Mouse (Mus musculus) forebrain, embryonic 12.5 days (tissue): ENCODE results near the gene Otog. TPM values are rescaled to one million over a fixed set of nuclear protein-coding genes. Genes with fewer than 3 reads are reported as not detected.

ENCODE experiments used
- ATAC-seq: fragments of 200-750 bp; cut with Nextera tagmentation; 2 replicates; pipeline ENCODE4 v1.8.0; 2017; ENCODE audit warnings: moderate TSS enrichment; ENCODE audit not compliant: low FRiP score
- H3K27ac ChIP-seq: fragments of 300-500 bp; sonication (generic); 2 replicates; pipeline ENCODE4 v1.5.1; 2016; ENCODE audit warnings: mild to moderate bottlenecking
- H3K27me3 ChIP-seq: fragments of 300-500 bp; sonication (generic); 2 replicates; pipeline ENCODE4 v1.6.1; 2016; ENCODE audit warnings: mild to moderate bottlenecking
- H3K36me3 ChIP-seq: fragments of 300-500 bp; sonication (generic); replicated peaks from 2 replicates; pipeline ENCODE4 v1.6.1; 2016; ENCODE audit warnings: mild to moderate bottlenecking
- H3K4me1 ChIP-seq: fragments of 300-500 bp; sonication (generic); 2 replicates; pipeline ENCODE4 v1.6.1; 2016
- H3K4me2 ChIP-seq: fragments of 300-500 bp; sonication (generic); 2 replicates; pipeline ENCODE4 v1.6.1; 2016; ENCODE audit warnings: mild to moderate bottlenecking, moderate library complexity
- H3K4me3 ChIP-seq: fragments of 300-500 bp; sonication (generic); replicated peaks from 2 replicates; pipeline ENCODE4 v1.5.1; 2016; ENCODE audit warnings: mild to moderate bottlenecking
- H3K9ac ChIP-seq: fragments of 300-500 bp; sonication (generic); 2 replicates; pipeline ENCODE4 v1.6.1; 2016; ENCODE audit warnings: mild to moderate bottlenecking
- H3K9me3 ChIP-seq: fragments of 300-500 bp; sonication (generic); 2 replicates; pipeline ENCODE4 v1.6.1; 2016
- WGBS: fragments of 180-500 bp; shearing (Covaris S2); methylation state at CpG from one replicate; pipeline ENCODE4 v1.1.7; 2016; 5-methylcytosine and 5-hydroxymethylcytosine counted together
- polyA plus RNA-seq: library from polyadenylated mRNA; unstranded; fragments of >200 nt; fragmentation: Nextera tagmentation; extraction: Ambion mirVana; gene quantifications from 2 replicates; pipeline ENCODE4 v1.2.1, GENCODE M21; 2016

Otog gene
- polyA plus RNA-seq, 1 experiment from 2014 or later = not detected

DNA sequence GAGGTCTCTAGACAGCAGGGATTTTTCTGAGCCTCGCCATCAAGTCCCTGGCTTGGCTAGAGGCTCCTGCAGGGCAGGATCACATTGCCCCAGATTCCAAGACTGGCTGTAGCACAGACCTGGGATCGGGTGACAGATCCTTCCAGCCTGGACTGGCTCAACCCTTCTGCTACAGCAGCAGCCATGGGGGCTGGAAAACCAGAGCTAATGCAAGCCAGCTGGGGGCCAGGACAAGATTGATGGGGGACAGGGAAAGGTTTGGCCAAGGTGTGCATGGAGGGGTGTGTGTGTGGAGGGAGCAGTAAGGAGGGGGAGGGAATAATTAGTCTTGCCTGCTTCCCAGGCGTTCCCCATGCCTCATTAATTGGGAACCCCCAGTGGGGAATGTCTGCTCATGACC is 99.0 kb downstream of the Otog start:
- H3K4me1 ChIP-seq = no peaks in the 10 kb centered on the region
- H3K4me2 ChIP-seq = no peak overlapping the region
- no peaks in the 10 kb centered on the region for H3K9me3 ChIP-seq
- 54% methylated on average over 3 of the region's 3 CpGs for WGBS
- no peak overlapping the region for H3K9ac ChIP-seq
- no peak for ATAC-seq
- no peaks in the 10 kb centered on the region for H3K27me3 ChIP-seq
- no peaks in the 10 kb centered on the region for H3K36me3 ChIP-seq
- H3K4me3 ChIP-seq = no peak overlapping the region
- no peak overlapping the region for H3K27ac ChIP-seq

DNA sequence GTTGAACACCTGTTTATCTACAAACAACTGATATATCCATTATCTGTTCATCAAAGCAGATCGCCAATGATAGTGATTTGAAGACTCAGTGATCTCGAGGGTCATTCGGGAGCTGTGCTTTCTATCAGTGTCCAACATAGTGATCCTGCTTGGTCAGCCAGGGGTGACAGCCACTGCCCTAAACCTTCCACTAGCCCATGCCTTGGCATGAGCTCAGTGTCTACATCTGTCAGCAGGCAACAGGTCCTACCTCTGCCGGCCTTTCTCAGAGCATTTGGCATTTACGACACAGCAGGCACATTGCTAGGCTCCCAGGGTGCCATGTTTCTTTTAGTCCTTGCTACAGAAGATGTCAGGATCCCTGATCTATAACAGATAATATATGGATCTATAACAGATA is 99.5 kb downstream of the Otog start:
- H3K27ac ChIP-seq = no peak overlapping the region
- 66% methylated on average over 5 of the region's 5 CpGs for WGBS
- H3K4me1 ChIP-seq = no peaks in the 10 kb centered on the region
- no peak overlapping the region for H3K4me3 ChIP-seq
- no peaks in the 10 kb centered on the region for H3K9me3 ChIP-seq
- no peak overlapping the region for H3K4me2 ChIP-seq
- H3K27me3 ChIP-seq = no peaks in the 10 kb centered on the region
- H3K9ac ChIP-seq = no peak overlapping the region
- ATAC-seq = no peak
- H3K36me3 ChIP-seq = no peaks in the 10 kb centered on the region

GRCm38 (mm10) chr7:46341471-46341870 is 100.7 kb downstream of the Otog start:
- WGBS = 88% methylated on average over 9 of the region's 9 CpGs

DNA sequence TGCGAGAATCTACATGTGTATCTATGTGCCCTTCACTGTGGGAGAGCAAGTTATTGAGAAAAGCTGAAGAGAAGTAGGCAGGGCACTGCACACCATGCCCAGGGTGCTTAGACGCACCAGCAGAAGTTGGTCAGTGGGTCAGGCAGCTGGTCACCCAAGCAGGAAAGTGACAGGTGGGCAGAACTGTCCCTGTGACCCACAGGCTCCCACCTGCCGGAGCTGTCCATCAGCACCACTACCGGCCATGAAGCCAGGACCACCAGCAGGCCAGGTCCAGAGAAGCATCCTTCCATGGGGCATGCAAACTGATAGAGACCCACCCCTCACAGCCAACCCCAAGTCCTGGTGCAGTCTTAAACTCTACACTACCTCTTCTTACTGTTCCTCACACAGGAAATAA is 106.9 kb downstream of the Otog start:
- Histone ChIP-seq H3K27ac (no peak overlapping the region), H3K27me3 (peaks cover 51% of the 10 kb centered on the region), H3K9ac (no peak overlapping the region), H3K9me3 (no peaks in the 10 kb centered on the region), H3K4me1 (peaks cover 9% of the 10 kb centered on the region), H3K4me2 (no peak overlapping the region), H3K36me3 (no peaks in the 10 kb centered on the region), H3K4me3 (no peak overlapping the region)
- WGBS = 73% methylated on average over 4 of the region's 4 CpGs
- no peak for ATAC-seq

More at GRCm38 (mm10) chr7:46341471-46341870, 100.7 kb downstream of the Otog start:
- Histone ChIP-seq H3K27ac (no peak overlapping the region), H3K9ac (no peak overlapping the region), H3K27me3 (peaks cover 2% of the 10 kb centered on the region), H3K4me2 (no peak overlapping the region), H3K4me3 (no peak overlapping the region), H3K4me1 (no peaks in the 10 kb centered on the region), H3K36me3 (no peaks in the 10 kb centered on the region), H3K9me3 (no peaks in the 10 kb centered on the region)
- ATAC-seq = no peak

- no peaks in the 10 kb centered on the region for H3K36me3 ChIP-seq
- no peak for ATAC-seq
- H3K9ac ChIP-seq = 0 out of 2 replicates have a peak overlapping the region, but pooled peaks have one; percentile 36
- WGBS = under 1% methylated on average over 30 of the region's 36 CpGs
- peaks cover 9% of the 10 kb centered on the region for H3K4me1 ChIP-seq
- peak overlapping the region; percentile 25 for H3K4me3 ChIP-seq
- no peak overlapping the region for H3K27ac ChIP-seq
- H3K9me3 ChIP-seq = no peaks in the 10 kb centered on the region
- H3K27me3 ChIP-seq = peaks cover 51% of the 10 kb centered on the region
- H3K4me2 ChIP-seq = peak overlapping the region; percentile 41
These were observed 108.0 kb downstream of the Otog start for GRCm38 (mm10) chr7:46348813-46349212.

DNA sequence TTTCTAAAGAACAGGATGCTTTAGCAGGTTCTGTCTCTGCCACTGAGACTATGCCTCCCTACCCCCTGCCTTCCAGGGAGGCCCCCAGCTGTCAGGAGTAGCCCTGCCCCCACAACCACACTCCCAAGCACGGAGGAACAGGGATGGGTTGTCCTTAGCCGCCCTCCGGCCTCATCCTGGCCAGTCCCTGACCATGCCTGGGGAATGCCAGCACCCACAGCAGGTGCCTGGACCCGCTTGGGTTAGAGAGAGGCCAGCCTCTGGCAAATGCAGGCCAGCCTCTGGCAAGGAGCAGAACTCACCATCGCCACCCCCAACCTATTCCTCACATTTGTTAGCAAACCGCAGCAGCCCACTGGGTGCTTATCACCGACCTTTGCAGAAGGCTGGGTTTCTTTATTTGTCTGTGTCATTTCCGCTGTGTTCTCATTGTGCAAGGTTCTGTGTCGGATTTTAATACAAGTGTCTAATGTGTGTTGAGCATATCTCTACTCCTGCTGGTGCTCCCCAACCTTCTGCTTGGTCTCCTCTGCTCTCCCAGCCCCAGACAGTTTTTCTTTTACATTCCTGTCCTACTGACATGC is 109.4 kb downstream of the Otog start:
- Histone ChIP-seq H3K36me3 (no peaks in the 10 kb centered on the region), H3K27me3 (peaks cover 51% of the 10 kb centered on the region), H3K9me3 (no peaks in the 10 kb centered on the region), H3K4me3 (no peak overlapping the region), H3K4me1 (peaks cover 9% of the 10 kb centered on the region), H3K4me2 (no peak overlapping the region), H3K27ac (no peak overlapping the region), H3K9ac (no peak overlapping the region)
- WGBS = 45% methylated on average over 9 of the region's 9 CpGs
- no peak for ATAC-seq

DNA sequence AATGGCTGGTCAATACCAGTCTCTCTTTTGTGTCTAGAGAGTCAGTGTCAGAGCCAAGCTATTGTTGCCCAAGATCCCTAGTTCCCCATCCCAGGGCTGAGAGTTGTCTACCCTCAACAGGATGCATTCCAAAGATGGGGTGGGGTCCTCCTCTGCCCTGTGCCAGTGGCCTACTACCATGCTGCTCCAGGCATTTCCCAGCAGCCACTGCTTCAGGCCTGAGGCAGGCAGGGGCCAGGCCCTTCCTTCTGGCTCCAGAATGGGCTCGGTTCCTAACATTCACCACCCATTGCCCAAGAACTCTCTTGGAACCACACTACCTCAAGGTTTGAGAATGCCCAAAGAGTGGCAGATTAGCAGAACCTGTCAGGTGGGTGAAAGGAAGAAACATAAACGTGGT is 112.0 kb downstream of the Otog start:
- peaks cover 36% of the 10 kb centered on the region for H3K27me3 ChIP-seq
- no peak overlapping the region for H3K4me2 ChIP-seq
- H3K9me3 ChIP-seq = no peaks in the 10 kb centered on the region
- WGBS = 73% methylated on average over 2 of the region's 2 CpGs
- ATAC-seq = no peak
- H3K4me3 ChIP-seq = no peak overlapping the region
- H3K9ac ChIP-seq = no peak overlapping the region
- no peaks in the 10 kb centered on the region for H3K36me3 ChIP-seq
- H3K4me1 ChIP-seq = peaks cover 9% of the 10 kb centered on the region
- no peak overlapping the region for H3K27ac ChIP-seq

- no peak overlapping the region for H3K4me3 ChIP-seq
- peaks cover 9% of the 10 kb centered on the region for H3K4me1 ChIP-seq
- no peak overlapping the region for H3K4me2 ChIP-seq
- 65% methylated on average over 8 of the region's 8 CpGs for WGBS
- peaks cover 32% of the 10 kb centered on the region for H3K27me3 ChIP-seq
- no peak overlapping the region for H3K9ac ChIP-seq
- H3K9me3 ChIP-seq = no peaks in the 10 kb centered on the region
- no peak for ATAC-seq
- H3K27ac ChIP-seq = no peak overlapping the region
- no peaks in the 10 kb centered on the region for H3K36me3 ChIP-seq
These were observed 112.4 kb downstream of the Otog start for GRCm38 (mm10) chr7:46353216-46353615.

GRCm38 (mm10) chr7:46353875-46354274 is 113.1 kb downstream of the Otog start:
- H3K9ac ChIP-seq = no peak overlapping the region
- WGBS = 79% methylated on average over 4 of the region's 4 CpGs
- H3K4me2 ChIP-seq = no peak overlapping the region
- peaks cover 6% of the 10 kb centered on the region for H3K4me1 ChIP-seq
- H3K4me3 ChIP-seq = no peak overlapping the region
- H3K27ac ChIP-seq = no peak overlapping the region
- no peaks in the 10 kb centered on the region for H3K9me3 ChIP-seq
- H3K36me3 ChIP-seq = no peaks in the 10 kb centered on the region
- no peak for ATAC-seq
- peaks cover 25% of the 10 kb centered on the region for H3K27me3 ChIP-seq

Other genes starting within 250 kb of the Otog start
- gene Abcc6, start 210.7 kb upstream of the Otog start, polyA plus RNA-seq = 0.10 and 0.18 TPM in 2 replicates
- gene Nomo1, start 207.3 kb upstream of the Otog start, polyA plus RNA-seq = 32.8 and 33.2 TPM in 2 replicates
- gene Kcnj11, start 140.2 kb upstream of the Otog start, polyA plus RNA-seq = 0.46 and 0.81 TPM in 2 replicates
- gene Abcc8, start 61.0 kb upstream of the Otog start, polyA plus RNA-seq = 1.4 and 2.5 TPM in 2 replicates
- 2.5 and 2.9 TPM in 2 replicates for gene Ush1c, start 2.5 kb upstream of the Otog start, polyA plus RNA-seq
- 0.33 TPM in 1 of 2 replicates, not detected in the other for gene Myod1, start 135.5 kb downstream of the Otog start, polyA plus RNA-seq
- gene Kcnc1, start 155.5 kb downstream of the Otog start, polyA plus RNA-seq = 4.8 and 4.9 TPM in 2 replicates